Mouse (Mus musculus) spleen, adult 2 months (tissue): ENCODE results near the gene Hoxb3.

Source experiments
- CTCF ChIP-seq: fragments of 200-500 bp; IDR thresholded peaks from 2 replicates; pipeline ENCODE4 v1.5.1; 2011; ENCODE audit warnings: mild to moderate bottlenecking, inconsistent platforms; ENCODE audit not compliant: insufficient read depth, insufficient read length, insufficient replicate concordance; ENCODE audit errors: extremely low read depth
- POLR2A ChIP-seq: fragments of 200-500 bp; IDR thresholded peaks from 2 replicates; pipeline ENCODE4 v1.6.1; 2011; ENCODE audit warnings: low read depth, low read length, inconsistent platforms

DNA sequence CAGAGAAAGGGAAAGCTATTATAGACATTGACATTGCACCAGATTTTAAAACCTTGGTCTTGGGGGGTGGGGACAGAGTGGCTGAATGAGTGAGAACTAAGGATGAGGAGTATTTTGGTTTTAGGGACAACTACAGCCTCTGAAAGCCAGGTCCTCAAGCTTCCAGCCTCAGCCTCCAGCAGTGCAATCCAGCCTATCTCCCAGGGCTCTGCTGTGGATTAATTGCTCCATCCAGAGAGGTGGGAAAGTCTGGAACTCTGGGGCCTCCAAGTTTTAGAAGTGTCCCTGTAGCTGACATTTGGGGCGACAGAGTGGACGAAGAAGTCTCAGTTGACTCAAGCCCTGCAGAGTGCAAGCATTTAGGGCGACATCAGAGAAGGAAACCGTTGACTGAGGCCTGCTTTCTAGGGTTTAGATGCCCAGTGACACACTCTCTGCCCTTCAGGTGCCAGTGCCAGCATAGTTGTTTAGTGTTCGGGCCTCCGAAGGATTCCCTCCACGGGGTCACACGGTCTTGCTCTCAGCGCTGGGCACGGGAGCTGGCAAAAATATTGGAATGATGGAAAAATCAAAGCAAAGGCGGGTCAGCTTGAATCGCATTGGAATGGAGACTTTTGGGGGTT is 9.2 kb upstream of the Hoxb3 start:
- TF ChIP-seq POLR2A = no peak
- no peak for TF ChIP-seq CTCF
